Mouse (Mus musculus) midbrain, embryonic 11.5 days (tissue): Measurements from ENCODE around the gene Trim14. TPM values are rescaled to one million over a fixed set of nuclear protein-coding genes. Genes with fewer than 3 reads are reported as not detected.

ENCODE experiments used
- ATAC-seq: fragments of 200-750 bp; cut with Nextera tagmentation; 2 replicates; pipeline ENCODE4 v1.8.0; 2017; ENCODE audit warnings: moderate TSS enrichment, moderate library complexity; ENCODE audit not compliant: low FRiP score
- DNase-seq: peaks from one replicate; pipeline ENCODE4 v3.0.0; 2015; ENCODE audit warnings: low spot score; ENCODE audit errors: missing footprints
- H3K27ac ChIP-seq: fragments of 300-500 bp; sonication (generic); 2 replicates; pipeline ENCODE4 v1.5.1; 2014; ENCODE audit warnings: low read depth, low read length
- H3K27me3 ChIP-seq: fragments of 300-500 bp; sonication (generic); 2 replicates; pipeline ENCODE4 v1.6.1; 2014; ENCODE audit warnings: mild to moderate bottlenecking, low read length, moderate library complexity, mixed read lengths; ENCODE audit not compliant: control insufficient read depth, insufficient read depth
- H3K36me3 ChIP-seq: fragments of 300-500 bp; sonication (generic); 2 replicates; pipeline ENCODE4 v1.6.1; 2014; ENCODE audit warnings: mild to moderate bottlenecking, low read length, moderate library complexity, mixed read lengths; ENCODE audit not compliant: control insufficient read depth, insufficient read depth
- H3K4me1 ChIP-seq: fragments of 300-500 bp; sonication (generic); 2 replicates; pipeline ENCODE4 v1.6.1; 2014; ENCODE audit warnings: low read length; ENCODE audit not compliant: control insufficient read depth, insufficient read depth
- H3K4me2 ChIP-seq: fragments of 300-500 bp; sonication (generic); 2 replicates; pipeline ENCODE4 v1.6.1; 2014; ENCODE audit warnings: mild to moderate bottlenecking, moderate library complexity
- H3K4me3 ChIP-seq: fragments of 300-500 bp; sonication (generic); 2 replicates; pipeline ENCODE4 v1.5.1; 2014; ENCODE audit warnings: low read depth, low read length
- H3K9ac ChIP-seq: fragments of 300-500 bp; sonication (generic); 2 replicates; pipeline ENCODE4 v1.6.1; 2014; ENCODE audit warnings: low read length
- H3K9me3 ChIP-seq: fragments of 300-500 bp; sonication (generic); 2 replicates; pipeline ENCODE4 v1.6.1; 2016; ENCODE audit warnings: low read length; ENCODE audit not compliant: control insufficient read depth
- WGBS: fragments of 180-500 bp; shearing (Covaris S2); extraction: QIAGEN DNeasy Blood & Tissue Kit; methylation state at CpG from one replicate; pipeline ENCODE4 v1.1.7; 2014; 5-methylcytosine and 5-hydroxymethylcytosine counted together
- polyA plus RNA-seq: library from polyadenylated mRNA; unstranded; fragments of >200 nt; fragmentation: Nextera tagmentation; extraction: Ambion mirVana; gene quantifications from 2 replicates; pipeline ENCODE4 v1.2.1, GENCODE M21; 2014

Gene Trim14
- polyA plus RNA-seq, 1 experiment from 2014 or later: 0.46 TPM

- DNase-seq (no peak), ATAC-seq (no peak)
- H3K9me3 ChIP-seq: no peaks in the 10 kb centered on the region
- H3K4me1 ChIP-seq: no peaks in the 10 kb centered on the region
- H3K4me2 ChIP-seq: no peak overlapping the region
- WGBS: 54% methylated on average over 9 of the region's 9 CpGs
- H3K9ac ChIP-seq: no peak overlapping the region
- no peaks in the 10 kb centered on the region for H3K27me3 ChIP-seq
- no peaks in the 10 kb centered on the region for H3K36me3 ChIP-seq
- no peak overlapping the region for H3K4me3 ChIP-seq
- no peak overlapping the region for H3K27ac ChIP-seq
These were observed 90.5 kb downstream of the Trim14 start for GRCm38 (mm10) chr4:46445237-46445945.

Other genes starting within 250 kb of the Trim14 start
- gene Foxe1, start 192.5 kb downstream of the Trim14 start, polyA plus RNA-seq: not detected in 2 replicates
- gene Trmo, start 146.7 kb downstream of the Trim14 start, polyA plus RNA-seq: 11.9 and 13.8 TPM in 2 replicates
- gene Hemgn, start 122.6 kb downstream of the Trim14 start, polyA plus RNA-seq: 20.4 and 20.5 TPM in 2 replicates
- 285 and 311 TPM in 2 replicates for gene Anp32b, start 85.2 kb downstream of the Trim14 start, polyA plus RNA-seq
- gene Nans, start 46.9 kb downstream of the Trim14 start, polyA plus RNA-seq: 76.0 and 76.5 TPM in 2 replicates
- 2.2 TPM in 2 replicates for gene Coro2a, start 66.1 kb upstream of the Trim14 start, polyA plus RNA-seq
- gene Tbc1d2, start 114.1 kb upstream of the Trim14 start, polyA plus RNA-seq: 0.43 and 0.60 TPM in 2 replicates